7 mouse cellular contexts compared by ENCODE assay signal in genomic region chr10:43220910-43221625, GRCm38 (mm10). TPM values are rescaled to one million over a fixed set of nuclear protein-coding genes. Genes with fewer than 3 reads are reported as not detected.
A peak's percentile ranks its signal among the peaks of the same experiment; 100 is the strongest.
DNase-seq lines count a peak whose midpoint lies in the region; ATAC-seq lines count a peak whose summit lies in the region.

Gene Pdss2 (plus strand): TSS chr10:43221486.

- H3K9me3 ChIP-seq in intestine, embryonic 15.5 days: no peaks in the 10 kb centered on the region
- no peaks in the 10 kb centered on the region for H3K9me3 ChIP-seq in midbrain, embryonic 10.5 days (replicated peaks)

- H3K4me3 ChIP-seq in intestine, embryonic 15.5 days (replicated peaks): peak within 1 kb of the TSS; percentile 66
- H3K4me3 ChIP-seq in midbrain, embryonic 10.5 days: peak within 1 kb of the TSS; percentile 91

- H3K36me3 ChIP-seq in intestine, embryonic 15.5 days: no peaks in the 10 kb centered on the region
- no peaks in the 10 kb centered on the region for H3K36me3 ChIP-seq in midbrain, embryonic 10.5 days

- peak within 1 kb of the TSS; percentile 89 for H3K27ac ChIP-seq in intestine, embryonic 15.5 days
- peak within 1 kb of the TSS; percentile 96 for H3K27ac ChIP-seq in midbrain, embryonic 10.5 days (replicated peaks)

- ATAC-seq in intestine, embryonic 15.5 days: peak; percentile 98

- peaks cover 6% of the 10 kb centered on the region; the same call in 1 of the 2 replicates for H3K4me1 ChIP-seq in intestine, embryonic 15.5 days (replicated peaks)
- H3K4me1 ChIP-seq in midbrain, embryonic 10.5 days: peaks cover 20% of the 10 kb centered on the region

- DNase-seq in adrenal gland, adult (ENCODE audit: inconsistent age in 2 of 2, low spot score in 1 of 2): peak; percentile 96 to 98
- DNase-seq in embryo, embryonic 10.5 days (ENCODE audit: low spot score): peak; percentile 98
- peak; percentile 94 for DNase-seq in gastrocnemius, postnatal 25 days
- peak; percentile 93 to 98 for DNase-seq in left cerebral cortex, postnatal 25 days (ENCODE audit: low spot score in 2 of 2)
- peak; percentile 94 for DNase-seq in midbrain, embryonic 10.5 days (ENCODE audit: low spot score)
- DNase-seq in right cerebral cortex, postnatal 4 days: peak; percentile 82

- H3K27me3 ChIP-seq in intestine, embryonic 15.5 days (replicated peaks): no peaks in the 10 kb centered on the region
- no peaks in the 10 kb centered on the region for H3K27me3 ChIP-seq in midbrain, embryonic 10.5 days (ENCODE audit: low read depth, poor library complexity, severe bottlenecking)

- peak within 1 kb of the TSS; percentile 72 for H3K9ac ChIP-seq in intestine, embryonic 15.5 days

- H3K4me2 ChIP-seq in intestine, embryonic 15.5 days (replicated peaks): peak within 1 kb of the TSS; percentile 77

- under 1% methylated on average over 50 of the region's 50 CpGs for WGBS in intestine, embryonic 15.5 days
- under 1% methylated on average over 50 of the region's 50 CpGs for WGBS in midbrain, embryonic 10.5 days

- intact Hi-C loops in left cerebral cortex, postnatal 25 days (cut with DNase I): loop anchor here (1.0 to 2.0 kb wide), 2 partner anchors 48 to 198 kb away; no protein-coding TSS in a partner anchor

RNA-seq across cellular contexts. Expression of gene Pdss2, which starts in this region (rescaled TPM):
- 10 to 100 TPM; 17.8 to 20.1 TPM for total RNA-seq in gastrocnemius, postnatal 25 days (2021)
- 14.8 and 17.2 TPM in 2 replicates for polyA plus RNA-seq in intestine, embryonic 15.5 days (2015; fragmentation: Nextera tagmentation; extraction: Ambion mirVana)
- total RNA-seq in left cerebral cortex, postnatal 25 days (2021): 10 to 100 TPM; 14.8 to 15.7 TPM
- 15.2 and 16.0 TPM in 2 replicates for polyA plus RNA-seq in midbrain, embryonic 10.5 days (2016; fragmentation: Nextera tagmentation; extraction: Ambion mirVana)

Comparison
In these comparisons a context has a peak if more than half of its experiments do, and no peak if none do; other contexts are left out.
1. Peak in every context shown above with its lines: DNase-seq, ATAC-seq, H3K4me3 ChIP-seq and H3K27ac ChIP-seq.